In the genomic region with DNA sequence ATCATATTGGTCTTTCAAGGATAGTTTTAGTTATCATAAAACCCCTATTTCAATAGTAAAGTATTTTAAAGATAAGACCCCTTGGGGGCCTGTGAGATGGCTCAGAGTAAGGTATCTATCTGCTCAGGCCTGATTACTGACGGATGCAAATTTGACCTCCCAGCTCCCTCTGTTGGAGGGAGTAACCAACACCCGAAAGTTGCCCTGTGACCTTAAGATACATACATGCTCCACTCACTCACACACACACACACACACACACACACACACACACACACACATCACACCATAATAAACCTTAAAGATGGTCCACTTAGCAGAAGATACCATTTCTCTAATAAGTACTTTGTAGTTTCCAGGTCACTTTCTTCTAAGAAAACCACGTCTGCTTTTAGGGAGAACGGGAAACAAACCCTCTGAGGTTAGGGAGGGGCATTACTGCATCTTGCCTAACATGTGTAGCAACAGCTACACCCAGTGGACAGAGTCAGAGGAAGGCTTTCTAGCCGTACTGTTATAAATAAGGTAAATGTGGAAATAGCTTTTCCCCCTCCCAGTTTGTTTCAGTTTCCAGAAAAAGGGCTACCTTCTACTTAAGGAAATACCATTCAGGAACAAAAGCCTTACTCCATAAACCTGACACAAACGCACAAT, we compare ENCODE assay signal across 7 mouse cellular contexts. TPM values are rescaled to one million over a fixed set of nuclear protein-coding genes. Genes with fewer than 3 reads are reported as not detected.
DNase-seq lines count a peak whose midpoint lies in the region; ATAC-seq and TF ChIP-seq lines count a peak whose summit lies in the region.

No protein-coding gene starts in this region.

- H3K9ac ChIP-seq in forebrain, embryonic 15.5 days (replicated peaks): no peak overlapping the region
- no peak overlapping the region for H3K9ac ChIP-seq in midbrain, embryonic 14.5 days (replicated peaks; ENCODE audit: low read length)

- no peak overlapping the region for H3K4me3 ChIP-seq in bone marrow, adult 2 months (replicated peaks; ENCODE audit: control insufficient read depth, low read depth, low read length)
- no peak overlapping the region for H3K4me3 ChIP-seq in forebrain, embryonic 15.5 days
- no peak overlapping the region for H3K4me3 ChIP-seq in midbrain, embryonic 14.5 days (replicated peaks; ENCODE audit: low read depth, low read length)

- no peaks in the 10 kb centered on the region for H3K27me3 ChIP-seq in forebrain, embryonic 15.5 days
- no peaks in the 10 kb centered on the region for H3K27me3 ChIP-seq in midbrain, embryonic 14.5 days (ENCODE audit: control insufficient read depth, insufficient read depth, low read length)

- peak; percentile 80; the same call in 1 of the 2 replicates for ATAC-seq in forebrain, embryonic 15.5 days (replicated peaks)
- ATAC-seq in midbrain, embryonic 14.5 days (ENCODE audit: low FRiP score, low TSS enrichment): no peak

- no peaks in the 10 kb centered on the region for H3K9me3 ChIP-seq in forebrain, embryonic 15.5 days
- no peaks in the 10 kb centered on the region for H3K9me3 ChIP-seq in midbrain, embryonic 14.5 days (ENCODE audit: control insufficient read depth, low read length)

- H3K4me2 ChIP-seq in forebrain, embryonic 15.5 days (replicated peaks): no peak overlapping the region
- H3K4me2 ChIP-seq in midbrain, embryonic 14.5 days (ENCODE audit: low read length): no peak overlapping the region

- no peak for TF ChIP-seq POLR2A in bone marrow, adult 2 months (IDR thresholded peaks at IDR 0.05; ENCODE audit: borderline replicate concordance, control insufficient read depth, low read depth, low read length)

- 15% methylated on average over 6 of the region's 6 CpGs for WGBS in bone marrow, adult 2 months
- 52% methylated on average over 6 of the region's 6 CpGs for WGBS in forebrain, embryonic 15.5 days
- WGBS in midbrain, embryonic 14.5 days: 48% methylated on average over 6 of the region's 6 CpGs

- peak; percentile 40 to 54 for DNase-seq in left cerebral cortex, adult 18-20 months (ENCODE audit: low spot score in 2 of 2)
- DNase-seq in left cerebral cortex, adult 8-10 months (ENCODE audit: low spot score in 2 of 2): no peak
- DNase-seq in layer of hippocampus, adult 9-11 months: peak; percentile 63
- peak; percentile 77 for DNase-seq in midbrain, embryonic 14.5 days
- no peak for DNase-seq in adrenal gland, adult 8-10 months

- H3K27ac ChIP-seq in bone marrow, adult 2 months (ENCODE audit: control insufficient read depth, insufficient read depth, low read depth, low read length, poor library complexity): no peak overlapping the region
- no peak overlapping the region for H3K27ac ChIP-seq in forebrain, embryonic 15.5 days (replicated peaks)
- H3K27ac ChIP-seq in midbrain, embryonic 14.5 days (replicated peaks; ENCODE audit: low read depth, low read length): no peak overlapping the region

- H3K4me1 ChIP-seq in bone marrow, adult 2 months (ENCODE audit: control insufficient read depth, insufficient read depth, low read length): no peaks in the 10 kb centered on the region; the same call in 1 of the 2 replicates
- H3K4me1 ChIP-seq in forebrain, embryonic 15.5 days: no peaks in the 10 kb centered on the region
- 0 out of 2 replicates have a peak, but pooled peaks cover 2% of the 10 kb centered on the region for H3K4me1 ChIP-seq in midbrain, embryonic 14.5 days (ENCODE audit: control insufficient read depth, insufficient read depth, low read length)

- peaks cover 22% of the 10 kb centered on the region for H3K36me3 ChIP-seq in forebrain, embryonic 15.5 days
- H3K36me3 ChIP-seq in midbrain, embryonic 14.5 days (ENCODE audit: control insufficient read depth, insufficient read depth, low read length): peaks cover 35% of the 10 kb centered on the region

- TF ChIP-seq CTCF in bone marrow, adult 2 months (IDR thresholded peaks at IDR 0.05; ENCODE audit: control insufficient read depth, insufficient read depth, low read length): peak; percentile 40; the same call in 1 of the 2 replicates

RNA-seq across cellular contexts. Expression of gene Fam98a, which starts 15.2 kb away (rescaled TPM):
- 10 to 100 TPM; 41.8 to 42.4 TPM for total RNA-seq in left cerebral cortex, adult 18-20 months (2021)
- 10 to 100 TPM; 36.4 to 43.3 (median 39.8) TPM for total RNA-seq in left cerebral cortex, adult 8-10 months (2022)
- 11.7 and 21.6 TPM in 2 replicates for polyA plus RNA-seq in bone marrow, adult 2 months (2011; ENCODE audit: insufficient read depth, insufficient read length, low replicate concordance, missing spikeins)
- polyA plus RNA-seq in forebrain, embryonic 15.5 days (2015; fragmentation: Nextera tagmentation; extraction: Ambion mirVana): 35.3 and 36.2 TPM in 2 replicates
- 9.0 and 10.5 TPM in 2 replicates for polyA plus RNA-seq in midbrain, embryonic 14.5 days (2014; fragmentation: Nextera tagmentation; extraction: Ambion mirVana)
- 10 to 100 TPM; 27.8 to 37.4 (median 35.5) TPM for total RNA-seq in adrenal gland, adult 8-10 months (2022)

Comparison
In these comparisons a context has a peak if more than half of its experiments do, and no peak if none do; other contexts are left out.
1. DNase-seq: peak in left cerebral cortex, adult 18-20 months (2 of 2), layer of hippocampus, adult 9-11 months (single experiment) and midbrain, embryonic 14.5 days (single experiment); none in left cerebral cortex, adult 8-10 months (0 of 2) and adrenal gland, adult 8-10 months (single experiment).